Mouse (Mus musculus) CH12.LX (cell line): Measurements from ENCODE around the gene Tns3. TPM values are rescaled to one million over a fixed set of nuclear protein-coding genes. Genes with fewer than 3 reads are reported as not detected.

Experiments
- DNase-seq: peaks from one replicate; pipeline ENCODE4 v3.0.0-alpha.2; 2013; ENCODE audit errors: extremely low read depth
- H3K27ac ChIP-seq: 2 replicates; pipeline ENCODE4 v1.5.1; 2012; ENCODE audit warnings: low read depth, mild to moderate bottlenecking, control low read depth, moderate library complexity; ENCODE audit not compliant: insufficient read depth
- H3K27me3 ChIP-seq: replicated peaks from 2 replicates; pipeline ENCODE3; 2012; ENCODE audit warnings: inconsistent platforms
- H3K36me3 ChIP-seq, 2 experiments: replicated peaks in 1 of 2; 2 replicates each; pipeline versions ENCODE3 to v1.6.1; 2012; ENCODE audit warnings: inconsistent platforms in 1 of 2, low read length in 1 of 2, mild to moderate bottlenecking in 1 of 2, mixed read lengths in 1 of 2, moderate library complexity in 1 of 2; ENCODE audit not compliant: control insufficient read depth in 1 of 2, insufficient read depth in 1 of 2
- H3K4me1 ChIP-seq, 2 experiments: 2 replicates each; pipeline ENCODE4 v1.6.1; 2012; ENCODE audit warnings: inconsistent platforms in 1 of 2, moderate library complexity in 1 of 2; ENCODE audit not compliant: insufficient read depth in 2 of 2, control insufficient read depth in 1 of 2
- H3K4me2 ChIP-seq: 2 replicates; pipeline ENCODE4 v1.6.1; 2012; ENCODE audit warnings: low read depth, mild to moderate bottlenecking, control low read depth; ENCODE audit not compliant: poor library complexity, insufficient read depth, severe bottlenecking
- H3K4me3 ChIP-seq, 3 experiments: fragments of 150-350 bp in 1 of 3; sonication (generic) in 1 of 3; replicated peaks in 1 of 3; 2 replicates each; pipeline versions ENCODE3 to v1.5.1; 2011 to 2012; ENCODE audit warnings: low read depth in 2 of 3, low read length in 2 of 3, mild to moderate bottlenecking in 2 of 3, moderate library complexity in 2 of 3, control low read depth in 1 of 3, improper control_type of control experiment in 1 of 3, inconsistent platforms in 1 of 3, mixed read lengths in 1 of 3; ENCODE audit not compliant: poor library complexity in 1 of 3
- H3K79me2 ChIP-seq: replicated peaks from 2 replicates; pipeline ENCODE4 v1.6.1; 2012; ENCODE audit warnings: mild to moderate bottlenecking, moderate library complexity; ENCODE audit not compliant: control insufficient read depth, poor library complexity, insufficient read depth, severe bottlenecking; ENCODE audit errors: extremely low read depth
- H3K9ac ChIP-seq: 2 replicates; pipeline ENCODE4 v1.6.1; 2012; ENCODE audit warnings: low read depth, mild to moderate bottlenecking, control low read depth, moderate library complexity; ENCODE audit not compliant: insufficient read depth
- H3K9me3 ChIP-seq: replicated peaks from 2 replicates; pipeline ENCODE3; 2012; ENCODE audit warnings: low read length, inconsistent platforms, mixed read lengths
- BHLHE40 ChIP-seq: IDR thresholded peaks from 2 replicates; pipeline ENCODE4 v1.6.1; 2011; ENCODE audit warnings: mild to moderate bottlenecking, low read depth, low read length, improper control_type of control experiment
- CHD1 ChIP-seq: IDR thresholded peaks from 2 replicates; pipeline ENCODE4 v1.6.1; 2012; ENCODE audit warnings: low read depth, low read length, improper control_type of control experiment, inconsistent platforms
- CHD2 ChIP-seq: IDR thresholded peaks from 2 replicates; pipeline ENCODE4 v1.6.1; 2011; ENCODE audit warnings: low read length, improper control_type of control experiment
- CTCF ChIP-seq, 2 experiments: IDR thresholded peaks in 1 of 2; conservative IDR thresholded peaks in 1 of 2; 2 replicates each; pipeline ENCODE4 v1.5.1; 2011 to 2012; ENCODE audit warnings: low read depth in 2 of 2, low read length in 2 of 2, improper control_type of control experiment in 1 of 2, inconsistent platforms in 1 of 2, mild to moderate bottlenecking in 1 of 2, moderate library complexity in 1 of 2
- E2F4 ChIP-seq: IDR thresholded peaks from 2 replicates; pipeline ENCODE4 v1.6.1; 2011; ENCODE audit warnings: low read depth, low read length, improper control_type of control experiment; ENCODE audit not compliant: insufficient replicate concordance
- ELF1 ChIP-seq: IDR thresholded peaks from 2 replicates; pipeline ENCODE4 v1.6.1; 2014; ENCODE audit warnings: low read depth, mild to moderate bottlenecking, inconsistent platforms, low read length, improper control_type of control experiment
- ETS1 ChIP-seq: conservative IDR thresholded peaks from 2 replicates; pipeline ENCODE4 v1.6.1; 2012; ENCODE audit warnings: low read depth, mild to moderate bottlenecking, inconsistent platforms, low read length, improper control_type of control experiment, moderate library complexity
- IRF4 ChIP-seq: IDR thresholded peaks from 2 replicates; pipeline ENCODE4 v1.6.1; 2014; ENCODE audit warnings: low read depth, mild to moderate bottlenecking, inconsistent platforms, low read length, improper control_type of control experiment
- JUN ChIP-seq: IDR thresholded peaks from 2 replicates; pipeline ENCODE4 v1.6.1; 2011; ENCODE audit warnings: low read depth, mild to moderate bottlenecking, low read length, improper control_type of control experiment, moderate library complexity; ENCODE audit not compliant: insufficient read depth
- KAT2A ChIP-seq: IDR thresholded peaks from 2 replicates; pipeline ENCODE4 v1.6.1; 2012; ENCODE audit warnings: low read length, improper control_type of control experiment, inconsistent platforms; ENCODE audit not compliant: insufficient replicate concordance
- MAFK ChIP-seq: IDR thresholded peaks from 2 replicates; pipeline ENCODE4 v1.6.1; 2011; ENCODE audit warnings: low read length, improper control_type of control experiment; ENCODE audit not compliant: insufficient replicate concordance
- MXI1 ChIP-seq: IDR thresholded peaks from 2 replicates; pipeline ENCODE4 v1.6.1; 2011; ENCODE audit warnings: mild to moderate bottlenecking, low read depth, low read length, improper control_type of control experiment
- MYC ChIP-seq: IDR thresholded peaks from 2 replicates; pipeline ENCODE4 v1.6.1; 2011; ENCODE audit warnings: low read depth, mild to moderate bottlenecking, improper control_type of control experiment, low read length
- NELFE ChIP-seq: IDR thresholded peaks from 2 replicates; pipeline ENCODE4 v1.6.1; 2011; ENCODE audit warnings: low read depth, low read length, improper control_type of control experiment
- POLR2A ChIP-seq: IDR thresholded peaks from 2 replicates; pipeline ENCODE4 v1.6.1; 2011; ENCODE audit warnings: low read depth, mild to moderate bottlenecking, improper control_type of control experiment, low read length
- POLR2AphosphoS2 ChIP-seq: IDR thresholded peaks from 2 replicates; pipeline ENCODE4 v1.6.1; 2011; ENCODE audit warnings: low read depth, low read length, improper control_type of control experiment
- RAD21 ChIP-seq: IDR thresholded peaks from 2 replicates; pipeline ENCODE4 v1.6.1; 2011; ENCODE audit warnings: low read depth, mild to moderate bottlenecking, low read length, improper control_type of control experiment, moderate library complexity
- SMC3 ChIP-seq: IDR thresholded peaks from 2 replicates; pipeline ENCODE4 v1.6.1; 2011; ENCODE audit warnings: low read depth, low read length, improper control_type of control experiment
- TBP ChIP-seq: conservative IDR thresholded peaks from 2 replicates; pipeline ENCODE4 v1.6.1; 2011; ENCODE audit warnings: low read depth, low read length, improper control_type of control experiment
- TCF12 ChIP-seq: IDR thresholded peaks from 2 replicates; pipeline ENCODE4 v1.6.1; 2014; ENCODE audit warnings: low read depth, mild to moderate bottlenecking, inconsistent platforms, low read length, improper control_type of control experiment
- UBTF ChIP-seq: IDR thresholded peaks from 2 replicates; pipeline ENCODE4 v1.6.1; 2012; ENCODE audit warnings: low read depth, mild to moderate bottlenecking, inconsistent platforms, low read length, improper control_type of control experiment, moderate library complexity
- USF2 ChIP-seq: conservative IDR thresholded peaks from 2 replicates; pipeline ENCODE4 v1.6.1; 2011; ENCODE audit warnings: low read depth, low read length, improper control_type of control experiment
- ZMIZ1 ChIP-seq: IDR thresholded peaks from 2 replicates; pipeline ENCODE4 v1.6.1; 2012; ENCODE audit warnings: low read depth, mild to moderate bottlenecking, inconsistent platforms, low read length, improper control_type of control experiment
- dilution Hi-C: fragments of 300-500 bp; cut with MboI; formaldehyde crosslinking; loops from 2 replicates; pipeline ENCODE4 v1.14.3; 2020; ENCODE audit warnings: low sequenced_read_pairs; ENCODE audit not compliant: extremely low pct_unique_long_range_greater_than_20kb, extremely low pct_ligation_motif_present
- in situ Hi-C: fragments of 300-500 bp; cut with MboI; formaldehyde crosslinking; loops from 3 replicates; pipeline ENCODE4 v1.14.3; 2019; ENCODE audit warnings: low sequenced_read_pairs, low pct_ligation_motif_present, low pct_unique_long_range_greater_than_20kb, mixed read lengths
- polyA plus RNA-seq: library from polyadenylated mRNA; unstranded; fragments of >175 nt; gene quantifications from 2 replicates; pipeline ENCODE4 v1.2.1, GENCODE M21; 2012; ENCODE audit warnings: low read depth; ENCODE audit not compliant: insufficient read length
- total RNA-seq, 2 experiments: library from RNA; depleted of rRNA; stranded (reverse); fragments of 300-350 nt in 1 of 2; fragments of >200 nt in 1 of 2; gene quantifications; 2 replicates each; pipeline ENCODE4 v1.2.3; 2012 to 2014

Gene Tns3
- total and polyA plus RNA-seq, 3 experiments: 0.03 to 1.3 (median 0.33) TPM

- Histone ChIP-seq H3K9ac (no peak overlapping the region), H3K79me2 (no peaks in the 10 kb centered on the region), H3K27me3 (peaks cover 72% of the 10 kb centered on the region), H3K4me2 (no peak overlapping the region), H3K9me3 (no peaks in the 10 kb centered on the region), H3K36me3 (no peaks in the 10 kb centered on the region), H3K4me3 (no peak overlapping the region), H3K27ac (no peak overlapping the region), H3K4me1 (peaks cover 35 to 50% of the 10 kb centered on the region in 2 experiments)
- in situ Hi-C loops (no loop called here), dilution Hi-C loops (no loop called here)
- no peak for DNase-seq
- no peak for TF ChIP-seq IRF4
- no peak for TF ChIP-seq CHD1
- TF ChIP-seq JUN: no peak
- TF ChIP-seq POLR2A: no peak
- TF ChIP-seq ETS1: no peak
- TF ChIP-seq SMC3: no peak
- no peak for TF ChIP-seq ELF1
- no peak for TF ChIP-seq E2F4
- no peak for TF ChIP-seq UBTF
- TF ChIP-seq CHD2: no peak
- no peak for TF ChIP-seq POLR2AphosphoS2
- no peak for TF ChIP-seq BHLHE40
- TF ChIP-seq ZMIZ1: no peak
Observed at GRCm38 (mm10) chr11:8686501-8686900, 22.2 kb upstream of the Tns3 start.

GRCm38 (mm10) chr11:8686061-8686460 lies 21.7 kb upstream of the Tns3 start:
- Histone ChIP-seq H3K4me1 (peaks cover 35 to 50% of the 10 kb centered on the region in 2 experiments), H3K79me2 (no peaks in the 10 kb centered on the region), H3K27me3 (peaks cover 73% of the 10 kb centered on the region), H3K9ac (no peak overlapping the region), H3K4me3 (no peak overlapping the region), H3K9me3 (no peaks in the 10 kb centered on the region), H3K4me2 (no peak overlapping the region), H3K27ac (no peak overlapping the region), H3K36me3 (no peaks in the 10 kb centered on the region)
- dilution Hi-C loops (no loop called here), in situ Hi-C loops (no loop called here)
- no peak for DNase-seq
- no peak for TF ChIP-seq ELF1
- no peak for TF ChIP-seq USF2
- no peak for TF ChIP-seq CHD1
- TF ChIP-seq MYC: 0 out of 2 replicates have a peak, but pooled peaks have one; percentile 41
- no peak for TF ChIP-seq UBTF
- no peak for TF ChIP-seq CTCF (conservative IDR thresholded peaks at IDR 0.05 in 1 of 2, IDR thresholded peaks at IDR 0.05 in 1 of 2; ENCODE audit: low read depth in 2 of 2, low read length in 2 of 2)
- peak; percentile 4; the same call in 1 of the 2 replicates for TF ChIP-seq TCF12
- no peak for TF ChIP-seq TBP
- TF ChIP-seq RAD21: no peak
- TF ChIP-seq NELFE: no peak
- no peak for TF ChIP-seq MXI1
- TF ChIP-seq KAT2A: no peak
- no peak for TF ChIP-seq ETS1
- no peak for TF ChIP-seq MAFK
- no peak for TF ChIP-seq ZMIZ1
- no peak for TF ChIP-seq POLR2A
